Mouse (Mus musculus) cerebellum, adult 2 months (tissue): ENCODE measurements around the gene Fcf1. TPM values are rescaled to one million over a fixed set of nuclear protein-coding genes. Genes with fewer than 3 reads are reported as not detected.

ENCODE experiments used
- DNase-seq, 2 experiments: peaks; one replicate each; pipeline ENCODE4 v3.0.0; 2021
- H3K27ac ChIP-seq: fragments of 200-500 bp; 2 replicates; pipeline ENCODE4 v1.5.1; 2012; ENCODE audit warnings: low read length, control low read depth, inconsistent platforms; ENCODE audit not compliant: insufficient read depth
- H3K27me3 ChIP-seq: fragments of 200-500 bp; 2 replicates; pipeline ENCODE4 v1.6.1; 2012; ENCODE audit warnings: inconsistent platforms, mild to moderate bottlenecking, low read length, moderate library complexity; ENCODE audit not compliant: control insufficient read depth, insufficient read depth
- H3K4me1 ChIP-seq: fragments of 200-500 bp; 2 replicates; pipeline ENCODE4 v1.6.1; 2011; ENCODE audit warnings: low read length; ENCODE audit not compliant: control insufficient read depth, insufficient read depth
- H3K4me3 ChIP-seq: fragments of 200-500 bp; replicated peaks from 2 replicates; pipeline ENCODE3; 2011; ENCODE audit warnings: mild to moderate bottlenecking, low read depth, low read length, control low read depth; ENCODE audit not compliant: insufficient read depth
- CTCF ChIP-seq: fragments of 200-500 bp; IDR thresholded peaks from 2 replicates; pipeline ENCODE4 v1.5.1; 2011; ENCODE audit warnings: low read depth, mild to moderate bottlenecking, control low read depth, low read length, moderate library complexity, borderline replicate concordance; ENCODE audit not compliant: insufficient read depth
- POLR2A ChIP-seq: fragments of 200-500 bp; IDR thresholded peaks from 2 replicates; pipeline ENCODE4 v1.6.1; 2011; ENCODE audit warnings: low read length, control low read depth, borderline replicate concordance; ENCODE audit not compliant: insufficient read depth
- WGBS: fragments of 180-500 bp; shearing (Covaris S2); methylation state at CpG from one replicate; pipeline ENCODE4 v1.1.7; 2018; 5-methylcytosine and 5-hydroxymethylcytosine counted together
- polyA plus RNA-seq: library from polyadenylated mRNA; depleted of rRNA; stranded (reverse); fragments of >200 nt; gene quantifications from 2 replicates; pipeline ENCODE4 v1.2.3, GENCODE M21; 2012

Gene Fcf1
- polyA plus RNA-seq, 1 experiment, result 88.6 TPM

- 95% methylated on average over 13 of the region's 13 CpGs for WGBS
Observed at GRCm38 (mm10) chr12:84941717-84942116, 29.0 kb upstream of the Fcf1 start.

GRCm38 (mm10) chr12:84943006-84943952 lies 27.4 kb upstream of the Fcf1 start:
- Histone ChIP-seq H3K27me3 (no peaks in the 10 kb centered on the region), H3K27ac (no peak overlapping the region), H3K4me1 (peaks cover 6% of the 10 kb centered on the region; the same call in 1 of the 2 replicates), H3K4me3 (no peak overlapping the region)
- 83% methylated on average over 21 of the region's 21 CpGs for WGBS
- TF ChIP-seq POLR2A (no peak), CTCF (no peak)
- no peak for DNase-seq

More at GRCm38 (mm10) chr12:84941717-84942116, 29.0 kb upstream of the Fcf1 start:
- Histone ChIP-seq H3K4me1 (no peaks in the 10 kb centered on the region), H3K4me3 (no peak overlapping the region), H3K27ac (no peak overlapping the region), H3K27me3 (no peaks in the 10 kb centered on the region)
- TF ChIP-seq CTCF (no peak), POLR2A (no peak)
- no peak for DNase-seq

- DNase-seq, result no peak
- Histone ChIP-seq H3K4me3 (no peak overlapping the region), H3K27ac (no peak overlapping the region), H3K27me3 (no peaks in the 10 kb centered on the region), H3K4me1 (peaks cover 10% of the 10 kb centered on the region; the same call in 1 of the 2 replicates)
- TF ChIP-seq POLR2A, result no peak
- TF ChIP-seq CTCF, result no peak
- WGBS, result 93% methylated on average over 4 of the region's 4 CpGs
Observed at GRCm38 (mm10) chr12:84944150-84944812, 26.4 kb upstream of the Fcf1 start.

DNA sequence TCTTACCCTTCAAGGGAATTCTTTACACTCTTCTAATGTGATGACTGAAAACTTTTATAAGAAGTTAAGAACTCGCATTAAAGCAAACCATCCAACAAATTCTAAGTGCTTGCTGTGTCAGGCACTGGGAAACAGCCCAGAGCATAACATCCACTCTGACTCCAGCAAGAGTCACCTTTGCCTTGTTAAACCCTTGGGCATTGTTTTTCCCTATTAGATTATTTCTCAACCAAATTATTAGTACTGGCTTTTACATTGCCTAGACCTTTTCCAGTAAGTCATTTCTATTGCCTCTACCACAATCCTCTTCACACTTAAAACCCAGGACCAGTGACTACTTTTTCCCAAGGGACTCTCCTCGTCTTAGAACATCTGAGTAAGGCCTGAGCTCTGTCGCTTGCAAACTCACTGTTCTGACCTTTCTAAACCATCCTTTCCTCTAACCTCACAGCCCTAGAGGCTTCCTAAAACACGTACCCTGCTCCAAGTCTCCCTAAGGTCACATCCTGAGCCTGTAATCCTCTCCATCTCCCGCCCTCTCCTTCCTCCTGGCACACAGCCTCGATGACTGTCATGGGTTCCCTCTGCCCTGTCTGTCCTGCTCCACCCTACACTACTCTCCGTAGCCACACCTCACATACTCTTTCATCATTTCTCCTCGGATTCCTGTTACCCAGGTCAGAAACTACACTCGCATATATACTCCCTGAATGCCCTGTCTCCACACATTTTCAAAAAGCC lies 25.7 kb upstream of the Fcf1 start:
- Histone ChIP-seq H3K27ac (no peak overlapping the region), H3K4me3 (no peak overlapping the region), H3K27me3 (no peaks in the 10 kb centered on the region), H3K4me1 (peaks cover 10% of the 10 kb centered on the region; the same call in 1 of the 2 replicates)
- WGBS, result 84% methylated on average over 9 of the region's 9 CpGs
- DNase-seq, result no peak
- TF ChIP-seq CTCF (no peak), POLR2A (no peak)

GRCm38 (mm10) chr12:84947894-84948583 lies 22.7 kb upstream of the Fcf1 start:
- Histone ChIP-seq H3K27me3 (no peaks in the 10 kb centered on the region), H3K4me1 (peaks cover 10% of the 10 kb centered on the region; the same call in 1 of the 2 replicates), H3K27ac (no peak overlapping the region; the same call in 1 of the 2 replicates), H3K4me3 (no peak overlapping the region)
- peak; percentile 75 to 86 for DNase-seq
- TF ChIP-seq POLR2A (no peak), CTCF (no peak)
- WGBS, result 37% methylated on average over 2 of the region's 2 CpGs

DNA sequence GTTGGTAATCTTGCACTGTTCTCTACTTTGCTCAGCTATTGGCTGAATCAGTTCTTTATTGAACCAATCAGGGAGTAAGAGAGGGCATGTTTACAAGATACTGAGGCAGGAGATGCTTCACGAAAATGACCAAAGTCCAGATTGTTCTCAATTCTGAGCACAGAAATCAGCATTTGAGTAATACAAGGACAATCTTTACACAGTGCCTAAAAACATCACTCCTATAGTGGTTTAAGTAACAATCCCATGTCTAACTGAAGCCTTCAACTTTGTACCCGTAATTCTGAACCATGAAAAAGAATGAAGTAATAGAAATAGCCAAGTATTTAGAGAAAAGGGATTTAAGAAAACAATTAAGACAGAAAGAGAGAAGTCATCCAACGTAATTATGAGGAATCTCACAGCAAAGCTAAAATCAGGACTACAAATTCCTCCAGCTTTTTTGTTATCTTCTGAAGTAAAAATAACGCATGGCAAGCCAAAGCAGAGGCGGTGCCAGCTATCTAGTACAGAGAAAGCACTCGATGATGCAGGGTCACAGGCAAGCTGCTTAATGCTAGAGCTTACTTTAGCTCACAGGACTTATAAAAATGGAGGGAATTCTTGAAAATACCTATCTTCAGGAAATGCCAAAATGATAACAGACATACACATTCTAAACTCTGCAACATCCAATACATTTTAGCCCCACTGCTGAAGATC lies 22.0 kb upstream of the Fcf1 start:
- 45% methylated on average over 6 of the region's 6 CpGs for WGBS
- Histone ChIP-seq H3K4me1 (peaks cover 10% of the 10 kb centered on the region; the same call in 1 of the 2 replicates), H3K4me3 (no peak overlapping the region), H3K27me3 (no peaks in the 10 kb centered on the region), H3K27ac (no peak overlapping the region)
- DNase-seq, result no peak
- TF ChIP-seq POLR2A (no peak), CTCF (no peak)
